In the genomic region with DNA sequence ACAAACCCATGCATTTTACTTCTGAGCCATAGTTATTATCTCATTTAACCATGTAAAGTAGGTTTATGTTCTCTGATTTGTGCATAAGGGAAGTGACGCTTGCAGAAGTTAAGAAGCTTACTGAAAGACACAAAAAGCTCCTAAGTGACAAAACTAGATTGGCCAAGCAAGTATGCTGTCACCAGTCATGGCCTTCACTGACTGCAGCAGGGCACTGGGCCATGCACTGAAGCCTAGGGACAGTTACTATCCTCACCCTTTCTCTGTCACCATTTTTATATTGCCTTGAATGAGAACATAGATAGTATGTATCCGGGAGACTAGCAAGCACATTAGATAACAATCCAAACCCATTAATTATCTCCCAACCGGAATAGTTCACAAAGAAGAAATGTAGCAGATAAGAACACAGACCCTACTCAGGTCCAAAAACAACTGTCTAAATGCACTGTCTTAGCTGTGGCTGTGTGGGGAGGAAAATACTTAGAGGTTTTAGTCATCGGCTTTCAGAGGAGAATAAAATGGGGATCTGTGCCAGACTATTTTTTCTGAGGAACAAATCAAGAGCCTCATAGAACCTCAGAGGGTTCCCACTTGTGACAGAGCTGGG, we compare ENCODE assay signal across 14 mouse cellular contexts.
DNase-seq lines count a peak whose midpoint lies in the region; ATAC-seq lines count a peak whose summit lies in the region.
"Had no signal": no experiment of that assay in that cellular context is flagged by ENCODE, and none has a peak within 500 bp of the region (broad histone marks: within the 10 kb centered on the region; RNA-seq: fewer than 3 reads in every experiment).

No protein-coding gene starts in this region.

- no peaks in the 10 kb centered on the region for H3K27me3 ChIP-seq in heart, embryonic 10.5 days (ENCODE audit: insufficient read depth, poor library complexity, severe bottlenecking)
- H3K27me3 ChIP-seq: Patski had no signal

- H3K36me3 ChIP-seq in heart, embryonic 10.5 days, result no peaks in the 10 kb centered on the region

- H3K27ac ChIP-seq in heart, embryonic 10.5 days, result no peak overlapping the region
- H3K27ac ChIP-seq: embryonic facial prominence, embryonic 10.5 days; hindbrain, embryonic 14.5 days had no signal

- no peak for ATAC-seq in monocyte, adult 5-6 weeks (replicated peaks; ENCODE audit: insufficient number of reproducible peaks, low FRiP score, low TSS enrichment, poor library complexity, severe bottlenecking)
- ATAC-seq: CD4-positive, CD25-positive, alpha-beta regulatory T cell, adult 4 months; Patski had no signal

- no peaks in the 10 kb centered on the region for H3K4me1 ChIP-seq in heart, embryonic 10.5 days

- no peak overlapping the region for H3K4me3 ChIP-seq in heart, embryonic 10.5 days
- H3K4me3 ChIP-seq: embryonic facial prominence, embryonic 10.5 days had no signal

- intact Hi-C loops in heart, postnatal 10 days (cut with DNase I), result loop anchor here (5.0 kb wide), 1 partner anchor 46 kb away; no protein-coding TSS in a partner anchor

- no peaks in the 10 kb centered on the region for H3K9me3 ChIP-seq in heart, embryonic 10.5 days
- H3K9me3 ChIP-seq: embryonic facial prominence, embryonic 10.5 days had no signal

- 53% methylated on average over 4 of the region's 4 CpGs for WGBS in heart, embryonic 10.5 days

- DNase-seq in heart, adult 11 months, result peak; percentile 87
- no peak for DNase-seq in heart, embryonic 10.5 days (ENCODE audit: low spot score)
- peak; percentile 11 for DNase-seq in lung, postnatal 10 days
- DNase-seq in lung, postnatal 25 days (ENCODE audit: low spot score), result no peak
- DNase-seq in heart, postnatal 10 days, result peak; percentile 45 to 46
- no peak for DNase-seq in right cerebral cortex, postnatal 36 days (ENCODE audit: low spot score in 2 of 2)
- DNase-seq in layer of hippocampus, adult 11-12 months (ENCODE audit: low spot score), result no peak
- DNase-seq: cerebellum, adult 9-10 months; gastrocnemius, postnatal 10 days had no signal

Comparison
In these comparisons a context has a peak if more than half of its experiments do, and no peak if none do; other contexts are left out.
1. DNase-seq: peak in heart, adult 11 months (single experiment), lung, postnatal 10 days (single experiment) and heart, postnatal 10 days (2 of 2); none in heart, embryonic 10.5 days (single experiment), lung, postnatal 25 days (single experiment), right cerebral cortex, postnatal 36 days (0 of 2) and layer of hippocampus, adult 11-12 months (single experiment).